Mouse (Mus musculus) lung, embryonic 15.5 days (tissue): ENCODE measurements around the gene Fcho1. TPM values are rescaled to one million over a fixed set of nuclear protein-coding genes. Genes with fewer than 3 reads are reported as not detected.

ENCODE experiments used
- ATAC-seq: fragments of 200-750 bp; cut with Nextera tagmentation; 2 replicates; pipeline ENCODE4 v1.8.0; 2017; ENCODE audit warnings: moderate number of reproducible peaks, borderline replicate concordance; ENCODE audit not compliant: low FRiP score, low TSS enrichment; ENCODE audit errors: extremely low read depth
- H3K27ac ChIP-seq: fragments of 300-500 bp; sonication (generic); 2 replicates; pipeline ENCODE4 v1.5.1; 2015; ENCODE audit warnings: moderate library complexity, mild to moderate bottlenecking, inconsistent platforms
- H3K27me3 ChIP-seq: fragments of 300-500 bp; sonication (generic); 2 replicates; pipeline ENCODE4 v1.6.1; 2015; ENCODE audit warnings: inconsistent platforms
- H3K36me3 ChIP-seq: fragments of 300-500 bp; sonication (generic); 2 replicates; pipeline ENCODE4 v1.6.1; 2015; ENCODE audit warnings: inconsistent platforms
- H3K4me1 ChIP-seq: fragments of 300-500 bp; sonication (generic); 2 replicates; pipeline ENCODE4 v1.6.1; 2015; ENCODE audit warnings: inconsistent platforms
- H3K4me2 ChIP-seq: fragments of 300-500 bp; sonication (generic); 2 replicates; pipeline ENCODE4 v1.6.1; 2015; ENCODE audit warnings: inconsistent platforms, mild to moderate bottlenecking, moderate library complexity
- H3K4me3 ChIP-seq: fragments of 300-500 bp; sonication (generic); 2 replicates; pipeline ENCODE4 v1.5.1; 2015; ENCODE audit warnings: mild to moderate bottlenecking, inconsistent platforms
- H3K9ac ChIP-seq: fragments of 300-500 bp; sonication (generic); 2 replicates; pipeline ENCODE4 v1.6.1; 2015; ENCODE audit warnings: inconsistent platforms
- H3K9me3 ChIP-seq: fragments of 300-500 bp; sonication (generic); 2 replicates; pipeline ENCODE4 v1.6.1; 2016; ENCODE audit warnings: inconsistent platforms
- WGBS: fragments of 180-500 bp; shearing (Covaris S2); methylation state at CpG from one replicate; pipeline ENCODE4 v1.1.7; 2015; 5-methylcytosine and 5-hydroxymethylcytosine counted together
- polyA plus RNA-seq: library from polyadenylated mRNA; unstranded; fragments of >200 nt; fragmentation: Nextera tagmentation; extraction: Ambion mirVana; gene quantifications from 2 replicates; pipeline ENCODE4 v1.2.1, GENCODE M21; 2015

Fcho1 gene
- polyA plus RNA-seq, 1 experiment from 2014 or later, result 7.6 TPM

DNA sequence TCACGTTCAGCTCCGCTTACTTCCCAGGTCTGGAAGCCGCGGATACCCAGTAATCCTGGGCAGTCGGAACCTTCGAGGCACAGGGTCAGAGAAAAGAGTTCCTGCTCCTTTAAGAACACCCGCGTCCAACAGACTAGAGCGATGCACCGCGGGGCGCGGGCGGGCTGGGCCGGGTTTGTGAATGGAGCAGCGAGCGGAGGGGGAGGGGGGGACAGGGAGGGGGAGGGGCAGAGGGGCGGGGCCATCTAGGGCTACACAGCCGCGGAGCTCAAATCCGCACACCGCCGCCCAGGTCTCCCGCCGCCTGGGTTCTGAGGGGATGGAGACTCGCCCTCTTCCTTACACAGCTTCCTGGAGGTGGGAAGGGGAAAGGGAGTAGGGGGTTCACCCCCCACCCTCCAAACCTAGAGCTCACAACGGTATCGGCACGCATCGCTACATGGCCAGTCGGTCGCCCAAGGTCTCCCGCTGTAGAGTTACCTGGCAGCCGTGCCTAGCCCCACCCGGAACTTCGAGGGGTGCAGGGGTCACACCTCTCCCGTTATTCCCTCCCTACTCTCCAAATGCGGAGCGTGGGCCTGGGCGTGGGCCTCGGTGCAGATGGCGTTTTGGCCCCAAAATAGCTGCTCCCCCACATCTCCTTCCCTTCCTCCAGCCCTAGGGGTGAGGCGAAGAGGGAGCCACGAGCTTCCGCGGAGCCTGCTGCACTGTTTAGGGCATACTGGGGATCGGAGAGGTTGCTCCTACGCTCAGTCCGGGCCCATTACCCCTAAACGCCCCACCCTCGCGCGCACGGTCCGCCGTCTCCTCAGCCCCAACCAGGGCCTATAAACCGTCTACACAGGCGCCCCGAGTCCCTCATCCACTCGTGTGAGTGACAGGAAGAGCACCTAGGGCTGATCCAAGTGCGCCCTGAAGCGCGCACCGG is 54.6 kb downstream of the Fcho1 start:
- peak; percentile 24; the same call in 1 of the 2 replicates for ATAC-seq
- Histone ChIP-seq H3K4me2 (peak overlapping the region; percentile 97), H3K9ac (no peak overlapping the region), H3K4me1 (peaks cover 37% of the 10 kb centered on the region), H3K36me3 (no peaks in the 10 kb centered on the region), H3K4me3 (peak overlapping the region; percentile 47), H3K27ac (no peak overlapping the region), H3K9me3 (no peaks in the 10 kb centered on the region), H3K27me3 (peaks cover 46% of the 10 kb centered on the region)
- WGBS, result 1% methylated on average over 50 of the region's 64 CpGs

DNA sequence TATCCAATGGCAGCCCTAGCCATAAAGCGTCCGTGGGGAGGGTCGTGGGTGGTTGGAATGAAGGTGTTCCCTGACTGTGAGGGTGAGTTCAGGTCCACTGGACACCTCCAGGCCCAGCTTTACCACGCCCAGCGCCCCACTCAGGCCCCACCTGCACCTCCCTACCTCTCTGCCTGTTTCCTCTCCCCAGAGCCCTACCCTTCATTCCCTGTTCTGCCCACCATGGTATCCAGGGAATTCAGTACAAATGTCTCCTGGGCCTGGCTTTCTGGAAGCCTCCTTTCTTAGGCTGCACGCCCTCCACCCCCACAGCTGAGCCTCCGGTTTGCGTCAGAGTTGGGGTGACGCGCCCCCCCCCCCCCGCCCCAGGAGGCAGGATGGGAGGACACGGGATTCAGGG is 55.3 kb downstream of the Fcho1 start:
- no peak for ATAC-seq
- Histone ChIP-seq H3K36me3 (no peaks in the 10 kb centered on the region), H3K9me3 (no peaks in the 10 kb centered on the region), H3K4me2 (peak overlapping the region; percentile 97), H3K27me3 (peaks cover 46% of the 10 kb centered on the region), H3K4me1 (peaks cover 40% of the 10 kb centered on the region), H3K4me3 (peak overlapping the region; percentile 47), H3K27ac (no peak overlapping the region), H3K9ac (no peak overlapping the region)
- WGBS, result 17% methylated on average over 11 of the region's 12 CpGs

DNA sequence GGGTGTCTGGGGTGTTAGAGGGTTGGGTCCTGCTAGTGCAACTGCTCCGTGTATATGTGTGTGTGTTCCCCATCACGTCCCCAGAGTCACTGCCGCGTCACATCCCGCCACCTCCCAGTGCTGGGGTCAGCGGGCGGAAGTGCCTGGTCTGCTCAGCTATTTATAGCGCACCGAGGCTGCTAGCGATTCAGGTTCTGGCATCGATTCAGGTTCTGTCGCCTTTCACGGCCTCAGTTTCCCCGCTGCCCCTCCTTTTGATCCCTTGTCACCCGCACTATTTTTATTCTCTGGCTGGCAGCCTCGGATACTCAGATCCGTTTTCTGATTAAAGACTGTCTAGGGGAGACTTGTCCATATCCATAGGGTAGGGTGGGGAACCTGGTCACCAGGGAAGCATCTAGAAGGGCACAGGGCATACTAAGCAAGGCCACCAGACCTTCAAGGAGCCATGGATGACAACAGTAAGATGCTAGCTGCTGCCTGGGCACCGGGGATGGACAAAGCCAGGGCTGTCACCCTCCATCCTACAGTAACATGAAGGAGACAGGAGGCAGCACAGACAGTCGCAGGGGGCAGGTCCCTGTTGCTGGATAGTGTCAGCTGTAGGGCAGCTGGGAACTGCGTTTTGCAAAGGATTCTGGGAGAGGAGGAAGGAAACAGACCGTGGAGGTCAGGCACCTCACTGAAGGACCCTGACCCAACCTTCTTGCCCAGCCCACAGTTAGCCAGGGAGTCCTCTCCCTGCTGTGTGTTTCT is 57.1 kb downstream of the Fcho1 start:
- Histone ChIP-seq H3K9me3 (no peaks in the 10 kb centered on the region), H3K4me3 (no peak overlapping the region; the same call in 1 of the 2 replicates), H3K4me2 (peak overlapping the region; percentile 35), H3K27ac (no peak overlapping the region), H3K9ac (no peak overlapping the region), H3K27me3 (peaks cover 47% of the 10 kb centered on the region), H3K36me3 (no peaks in the 10 kb centered on the region), H3K4me1 (peaks cover 43% of the 10 kb centered on the region)
- under 1% methylated on average over 21 of the region's 21 CpGs for WGBS
- no peak for ATAC-seq

DNA sequence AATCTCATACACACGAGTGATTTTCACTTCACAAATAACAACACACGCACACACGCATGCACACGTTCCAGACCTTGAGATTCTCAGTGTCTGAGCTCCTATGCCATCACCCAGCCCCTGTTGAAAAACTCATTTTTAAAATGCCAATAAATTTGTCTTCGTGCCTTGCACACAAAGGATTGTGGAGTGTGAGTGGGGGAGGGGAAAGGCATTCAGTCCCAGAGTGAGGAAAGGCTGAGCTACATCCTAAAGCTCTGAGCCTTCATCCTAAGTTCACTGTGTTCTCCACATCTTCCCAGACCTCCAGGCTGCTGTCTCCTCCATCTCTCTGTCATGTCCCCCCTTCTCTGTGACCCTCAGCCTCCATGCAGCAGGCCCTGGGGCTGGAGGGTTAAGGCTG is 58.3 kb downstream of the Fcho1 start:
- no peak overlapping the region for H3K4me2 ChIP-seq
- peaks cover 43% of the 10 kb centered on the region for H3K4me1 ChIP-seq
- no peak overlapping the region for H3K4me3 ChIP-seq
- 52% methylated on average over 5 of the region's 5 CpGs for WGBS
- H3K9ac ChIP-seq, result no peak overlapping the region
- no peaks in the 10 kb centered on the region for H3K36me3 ChIP-seq
- peaks cover 55% of the 10 kb centered on the region for H3K27me3 ChIP-seq
- ATAC-seq, result no peak
- H3K9me3 ChIP-seq, result no peaks in the 10 kb centered on the region
- H3K27ac ChIP-seq, result no peak overlapping the region

DNA sequence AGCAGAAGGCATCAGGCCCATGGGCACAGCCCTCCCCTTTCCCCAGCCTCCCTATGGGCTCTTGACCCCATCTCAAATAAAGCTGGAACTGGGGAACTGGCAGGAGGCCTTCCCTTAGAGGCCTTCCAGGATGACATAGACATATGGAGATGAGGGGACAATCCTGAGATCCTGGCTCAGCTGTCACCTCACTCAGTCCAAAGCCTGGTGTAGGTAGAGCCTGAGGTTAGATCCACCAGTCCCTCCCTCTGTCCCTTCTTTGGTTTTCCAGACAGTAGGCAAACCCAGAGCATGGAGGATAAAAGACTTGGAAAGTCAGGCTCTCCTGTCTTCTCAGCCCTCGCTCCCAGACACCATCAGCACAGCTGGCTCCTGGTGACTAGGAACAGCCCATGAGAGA is 58.7 kb downstream of the Fcho1 start:
- H3K36me3 ChIP-seq, result no peaks in the 10 kb centered on the region
- 35% methylated on average over 1 of the region's 1 CpGs for WGBS
- ATAC-seq, result no peak
- H3K27ac ChIP-seq, result no peak overlapping the region
- no peak overlapping the region for H3K4me2 ChIP-seq
- no peak overlapping the region for H3K9ac ChIP-seq
- no peak overlapping the region for H3K4me3 ChIP-seq
- H3K27me3 ChIP-seq, result peaks cover 57% of the 10 kb centered on the region
- H3K9me3 ChIP-seq, result no peaks in the 10 kb centered on the region
- H3K4me1 ChIP-seq, result peaks cover 41% of the 10 kb centered on the region

DNA sequence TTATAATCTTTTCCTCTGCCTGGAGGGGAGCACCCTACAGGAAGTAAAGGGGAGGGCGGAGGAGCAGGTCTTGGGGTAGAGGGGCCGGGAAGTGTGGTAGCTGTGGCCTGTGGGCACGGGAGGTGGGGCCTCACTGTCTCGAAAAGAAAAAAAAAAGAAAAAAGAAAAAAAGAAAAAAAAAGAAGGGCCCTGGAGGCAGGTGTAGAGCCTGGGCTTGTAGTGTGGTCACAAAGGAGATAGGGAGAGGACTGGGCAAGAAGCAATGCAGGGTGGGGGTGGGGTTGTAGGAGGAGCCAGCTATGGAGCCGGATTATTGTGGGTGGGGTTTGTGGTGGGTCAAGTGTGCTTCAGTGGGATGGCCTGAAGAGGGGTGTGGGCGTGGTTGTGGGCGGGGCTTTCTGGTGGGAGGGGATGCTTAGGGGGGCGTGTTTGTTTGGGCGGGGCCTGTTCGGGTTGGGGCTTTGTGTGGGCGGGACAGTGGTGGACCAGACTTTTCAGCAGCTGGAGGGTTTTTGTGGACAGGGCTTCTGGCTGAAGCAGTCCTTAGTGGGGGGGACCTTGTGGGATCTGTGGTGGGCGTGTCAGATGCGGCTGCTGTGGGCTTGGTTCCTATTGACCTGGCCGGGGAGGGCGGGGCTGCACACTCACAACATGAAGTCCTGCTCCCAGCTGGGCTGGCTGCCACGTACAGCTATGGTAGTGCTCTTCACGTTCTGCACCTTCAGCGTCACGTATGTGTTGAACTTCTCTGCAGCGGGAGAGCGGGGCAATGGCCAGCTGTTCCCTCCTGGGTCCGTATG is 60.0 kb downstream of the Fcho1 start:
- H3K4me3 ChIP-seq, result peak overlapping the region; percentile 19; the same call in 1 of the 2 replicates
- peaks cover 53% of the 10 kb centered on the region for H3K27me3 ChIP-seq
- no peaks in the 10 kb centered on the region for H3K9me3 ChIP-seq
- peaks cover 29% of the 10 kb centered on the region for H3K4me1 ChIP-seq
- peak overlapping the region; percentile 52 for H3K4me2 ChIP-seq
- no peak overlapping the region for H3K9ac ChIP-seq
- no peak overlapping the region for H3K27ac ChIP-seq
- 3% methylated on average over 21 of the region's 22 CpGs for WGBS
- ATAC-seq, result peak; percentile 37; the same call in 1 of the 2 replicates
- H3K36me3 ChIP-seq, result no peaks in the 10 kb centered on the region

DNA sequence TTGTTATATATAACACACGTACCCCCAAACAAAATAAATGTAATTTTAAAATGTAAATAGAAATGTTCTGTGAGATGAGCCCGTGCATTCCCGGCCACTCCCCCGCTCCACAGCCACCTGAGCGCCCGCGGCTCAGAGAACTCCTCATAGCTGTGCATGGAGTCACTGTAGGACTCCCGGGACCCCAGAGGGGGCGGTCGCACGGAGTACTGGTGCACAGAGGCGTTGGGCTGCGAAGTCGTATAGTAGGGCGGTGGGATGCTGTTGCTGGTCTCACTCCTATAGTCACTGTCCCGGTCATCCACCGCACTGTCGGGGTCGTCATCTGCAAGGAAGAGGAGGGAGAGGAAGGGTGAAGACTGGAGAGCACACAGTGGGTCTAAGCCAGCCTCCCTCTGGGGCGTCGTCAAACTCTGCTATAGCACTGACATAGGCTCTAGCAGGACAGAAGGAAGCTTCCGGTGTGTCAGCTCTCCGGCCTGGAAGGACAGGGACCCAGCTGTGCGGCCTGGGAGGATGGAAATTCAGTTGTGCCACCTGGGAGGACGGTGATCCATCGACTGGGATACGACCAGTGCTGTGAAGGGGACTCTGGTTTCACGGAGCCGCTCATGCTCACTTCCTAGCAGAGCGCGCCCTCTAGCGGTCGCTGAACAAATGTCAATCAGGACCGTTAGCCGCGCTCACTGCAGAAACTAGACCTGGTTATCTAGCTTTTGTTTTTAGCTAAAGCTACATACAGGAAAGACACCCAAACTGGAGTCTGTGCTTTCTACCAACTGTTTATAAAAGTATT is 65.0 kb downstream of the Fcho1 start:
- 9% methylated on average over 35 of the region's 36 CpGs for WGBS
- peaks cover 59% of the 10 kb centered on the region for H3K27me3 ChIP-seq
- ATAC-seq, result peak; percentile 48; the same call in 1 of the 2 replicates

DNA sequence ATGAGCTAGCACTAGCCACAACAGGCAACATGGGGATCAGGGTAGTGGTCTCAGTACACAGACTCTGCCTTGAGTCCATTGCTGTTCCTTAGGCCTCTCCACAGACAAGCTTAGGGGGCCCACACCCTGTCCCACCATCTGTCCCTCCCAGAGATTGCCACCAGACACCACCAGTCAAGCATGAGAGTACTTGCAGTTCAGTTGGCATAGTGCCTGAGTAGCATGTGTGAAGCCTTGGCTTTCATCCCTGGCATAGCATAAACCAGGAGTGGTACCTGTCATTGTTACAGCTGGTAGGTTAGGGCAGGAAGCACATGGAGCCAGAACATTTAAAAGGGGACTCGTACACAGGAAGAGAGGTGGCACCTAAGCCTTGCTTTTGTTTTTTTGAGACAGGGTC is 65.8 kb downstream of the Fcho1 start:
- Histone ChIP-seq H3K9ac (no peak overlapping the region), H3K4me1 (peaks cover 4% of the 10 kb centered on the region; the same call in 1 of the 2 replicates), H3K4me2 (no peak overlapping the region), H3K27me3 (peaks cover 66% of the 10 kb centered on the region), H3K27ac (no peak overlapping the region), H3K36me3 (no peaks in the 10 kb centered on the region), H3K9me3 (no peaks in the 10 kb centered on the region), H3K4me3 (no peak overlapping the region)
- no peak for ATAC-seq
- 48% methylated on average over 1 of the region's 1 CpGs for WGBS

More for the DNA sequence above, 65.0 kb downstream of the Fcho1 start:
- Histone ChIP-seq H3K9ac (no peak overlapping the region), H3K4me1 (peaks cover 7% of the 10 kb centered on the region), H3K4me2 (no peak overlapping the region), H3K27ac (no peak overlapping the region), H3K9me3 (no peaks in the 10 kb centered on the region), H3K36me3 (no peaks in the 10 kb centered on the region), H3K4me3 (no peak overlapping the region)

DNA sequence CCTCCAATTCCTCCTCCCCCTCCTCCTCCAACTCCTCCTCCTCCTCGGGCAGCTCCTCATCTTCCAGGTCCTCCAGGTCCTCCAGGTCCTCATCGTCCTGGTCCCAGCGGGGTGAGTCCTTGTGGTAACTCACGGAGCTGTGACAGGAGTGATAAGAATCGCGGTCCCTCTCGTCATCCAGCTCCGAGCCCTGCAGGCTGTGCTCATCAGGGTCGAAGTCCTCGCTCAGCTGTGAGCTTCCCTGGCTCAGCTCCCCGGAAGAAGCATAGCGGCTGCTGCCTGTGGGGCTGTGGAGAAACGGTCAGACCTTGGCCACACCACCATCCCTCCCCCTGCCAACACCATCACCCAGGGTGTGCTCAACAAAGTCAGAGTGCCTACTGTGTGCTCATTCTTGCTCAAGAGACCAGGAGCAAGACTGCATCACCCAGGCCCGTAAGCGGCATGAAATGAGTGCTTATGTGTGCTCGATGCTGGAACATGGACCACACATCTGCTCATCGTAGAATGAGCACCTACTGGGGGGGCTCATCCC is 66.9 kb downstream of the Fcho1 start:
- H3K27ac ChIP-seq, result no peak overlapping the region
- H3K9me3 ChIP-seq, result no peaks in the 10 kb centered on the region
- H3K36me3 ChIP-seq, result no peaks in the 10 kb centered on the region
- no peak overlapping the region for H3K9ac ChIP-seq
- no peak overlapping the region for H3K4me3 ChIP-seq
- H3K27me3 ChIP-seq, result peaks cover 78% of the 10 kb centered on the region
- H3K4me2 ChIP-seq, result no peak overlapping the region
- no peak for ATAC-seq
- WGBS, result 24% methylated on average over 17 of the region's 17 CpGs
- peaks cover 8% of the 10 kb centered on the region; the same call in 1 of the 2 replicates for H3K4me1 ChIP-seq
